Mouse (Mus musculus): ENCODE data around the gene Mtf1. TPM values are rescaled to one million over a fixed set of nuclear protein-coding genes. Genes with fewer than 3 reads are reported as not detected.
A peak's percentile ranks its signal among the peaks of the same experiment; 100 is the strongest.

Gene Mtf1
- total RNA-seq, 2 experiments from 2014 or later, result 22.8 to 24.5 TPM

DNA sequence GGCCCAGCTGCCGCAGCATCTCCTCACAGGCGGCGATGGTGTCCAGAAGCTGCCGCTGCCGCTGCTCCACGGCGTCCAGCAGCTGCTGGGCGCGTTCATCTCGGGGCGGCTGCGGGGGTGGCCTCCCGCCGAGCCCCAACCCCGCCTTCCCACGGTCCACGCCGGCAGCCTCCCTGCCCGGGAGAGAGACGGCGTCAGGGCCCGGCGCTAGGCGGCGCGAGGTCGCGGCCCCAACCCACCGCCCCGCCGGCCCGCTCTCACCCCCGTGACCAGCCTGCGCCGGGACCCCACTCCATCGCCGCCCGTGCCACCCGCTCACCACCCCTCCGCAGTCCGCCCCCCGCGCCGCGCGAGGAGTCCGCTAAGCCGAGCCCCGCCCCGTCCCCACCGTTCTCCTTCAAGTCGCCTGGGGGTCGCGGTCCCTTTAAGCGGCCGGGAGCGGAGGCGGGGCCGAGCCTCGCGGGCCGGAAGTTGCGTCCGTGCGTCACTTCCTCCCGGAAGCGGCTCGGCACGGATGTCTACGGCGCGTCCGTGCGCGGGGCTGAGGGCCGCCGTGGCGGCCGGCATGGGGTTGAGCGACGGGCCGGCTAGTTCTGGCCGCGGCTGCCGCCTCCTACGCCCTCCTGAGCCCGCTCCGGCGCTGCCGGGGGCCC is 48.5 kb downstream of the Mtf1 start, which contains the start of gene Yrdc:
TSS of gene Yrdc (plus strand) at position 419 of the 653 bp plus-strand sequence.
- peak; percentile 87 for ATAC-seq (ENCODE audit: poor library complexity, severe bottlenecking)

DNA sequence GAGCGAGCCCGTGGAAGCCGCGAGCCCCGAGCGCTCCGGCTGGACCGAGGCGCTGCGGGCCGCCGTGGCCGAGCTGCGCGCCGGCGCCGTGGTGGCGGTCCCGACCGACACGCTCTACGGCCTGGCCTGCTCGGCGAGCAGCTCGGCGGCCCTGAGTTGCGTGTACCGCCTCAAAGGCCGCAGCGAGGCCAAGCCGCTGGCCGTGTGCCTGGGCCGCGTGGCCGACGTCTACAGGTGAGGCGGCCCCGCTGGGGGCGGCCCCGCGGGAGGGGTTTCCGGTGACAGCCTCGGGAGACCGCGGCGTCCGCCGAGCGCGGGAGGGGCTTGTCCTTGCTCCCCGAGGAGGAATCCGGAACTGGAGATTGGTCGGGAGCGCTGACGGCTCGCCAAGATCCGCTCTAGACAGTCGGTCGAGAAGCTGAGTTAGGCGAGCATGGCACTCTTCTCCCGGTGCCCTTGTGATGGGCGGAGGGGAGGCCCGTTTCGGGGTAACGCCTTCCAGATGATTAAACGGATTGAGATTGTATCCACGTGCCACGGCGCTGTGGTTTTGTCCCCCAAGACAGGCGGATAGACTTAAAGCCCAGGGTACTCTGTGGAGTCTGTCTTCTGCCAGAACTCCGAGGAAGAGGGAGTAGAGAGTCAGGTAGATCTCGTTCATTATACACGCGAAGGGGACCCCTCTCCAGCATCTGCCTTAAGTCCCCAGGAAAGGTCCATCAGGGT is 49.2 kb downstream of the Mtf1 start, which contains the start of gene 1110065P20Rik:
TSS of gene 1110065P20Rik (minus strand) at position 264 of the 726 bp plus-strand sequence.
- peak; percentile 64 for ATAC-seq (ENCODE audit: poor library complexity, severe bottlenecking)

DNA sequence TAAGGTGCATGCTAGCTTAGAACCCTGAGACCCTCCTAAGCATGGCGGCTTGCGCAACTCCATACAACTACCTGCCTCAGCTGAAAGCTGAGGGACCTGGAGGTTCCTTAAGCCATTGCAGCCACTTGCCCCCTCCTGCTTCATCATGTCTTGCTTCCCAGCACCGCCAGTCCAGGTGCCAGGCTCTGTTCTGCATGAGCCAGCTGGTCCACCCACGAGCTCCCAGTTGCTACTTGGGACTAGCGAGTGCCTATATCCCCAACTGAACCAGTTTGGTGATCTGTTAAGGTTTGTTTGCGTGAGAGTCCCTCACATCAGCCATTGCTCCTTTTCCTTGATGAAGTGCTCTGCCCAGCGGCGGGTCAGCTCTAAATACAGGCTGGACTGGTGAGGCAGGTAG is 54.4 kb downstream of the Mtf1 start:
- ATAC-seq (ENCODE audit: poor library complexity, severe bottlenecking), result no peak

DNA sequence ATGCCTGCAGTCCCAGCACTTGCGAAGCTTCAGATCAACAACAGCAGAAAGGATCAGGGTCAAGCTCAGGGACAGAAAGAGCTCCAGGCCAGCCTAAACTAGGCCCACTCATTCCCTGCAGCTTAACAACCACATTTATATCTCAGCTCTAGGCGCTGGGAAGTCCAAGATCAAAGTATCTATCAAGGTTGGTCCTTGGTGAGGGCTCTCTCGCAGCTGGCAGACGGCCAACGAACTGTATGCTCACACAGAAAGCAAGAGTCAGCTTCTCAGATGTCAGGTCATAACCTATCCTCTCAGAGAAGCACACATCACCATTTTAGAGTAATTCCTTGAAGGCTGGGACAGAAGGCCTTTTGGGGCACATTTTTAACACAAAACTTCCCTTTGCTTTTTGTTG is 56.5 kb downstream of the Mtf1 start:
- ATAC-seq (ENCODE audit: poor library complexity, severe bottlenecking), result no peak

DNA sequence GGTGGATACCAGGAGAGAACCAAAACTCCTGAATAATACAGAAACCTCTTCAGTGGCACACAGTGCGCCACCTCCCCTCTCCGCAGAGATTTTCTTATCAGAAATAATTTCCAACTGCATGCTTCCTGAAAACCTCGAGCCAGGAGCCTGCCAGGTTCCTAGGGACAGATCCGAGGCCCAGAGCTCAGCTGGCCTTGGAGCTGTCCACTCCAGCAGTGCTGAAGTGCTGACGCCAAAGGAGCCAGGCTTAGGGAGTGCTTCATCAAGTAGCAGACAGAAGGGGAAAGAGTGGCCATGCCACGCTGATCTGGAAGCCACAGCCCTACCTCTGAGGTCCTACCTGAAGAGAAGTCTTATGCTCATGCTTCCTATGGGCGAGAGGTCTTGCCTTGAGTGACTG is 58.5 kb downstream of the Mtf1 start:
- ATAC-seq (ENCODE audit: poor library complexity, severe bottlenecking), result peak; percentile 56; the same call in 1 of the 2 replicates

DNA sequence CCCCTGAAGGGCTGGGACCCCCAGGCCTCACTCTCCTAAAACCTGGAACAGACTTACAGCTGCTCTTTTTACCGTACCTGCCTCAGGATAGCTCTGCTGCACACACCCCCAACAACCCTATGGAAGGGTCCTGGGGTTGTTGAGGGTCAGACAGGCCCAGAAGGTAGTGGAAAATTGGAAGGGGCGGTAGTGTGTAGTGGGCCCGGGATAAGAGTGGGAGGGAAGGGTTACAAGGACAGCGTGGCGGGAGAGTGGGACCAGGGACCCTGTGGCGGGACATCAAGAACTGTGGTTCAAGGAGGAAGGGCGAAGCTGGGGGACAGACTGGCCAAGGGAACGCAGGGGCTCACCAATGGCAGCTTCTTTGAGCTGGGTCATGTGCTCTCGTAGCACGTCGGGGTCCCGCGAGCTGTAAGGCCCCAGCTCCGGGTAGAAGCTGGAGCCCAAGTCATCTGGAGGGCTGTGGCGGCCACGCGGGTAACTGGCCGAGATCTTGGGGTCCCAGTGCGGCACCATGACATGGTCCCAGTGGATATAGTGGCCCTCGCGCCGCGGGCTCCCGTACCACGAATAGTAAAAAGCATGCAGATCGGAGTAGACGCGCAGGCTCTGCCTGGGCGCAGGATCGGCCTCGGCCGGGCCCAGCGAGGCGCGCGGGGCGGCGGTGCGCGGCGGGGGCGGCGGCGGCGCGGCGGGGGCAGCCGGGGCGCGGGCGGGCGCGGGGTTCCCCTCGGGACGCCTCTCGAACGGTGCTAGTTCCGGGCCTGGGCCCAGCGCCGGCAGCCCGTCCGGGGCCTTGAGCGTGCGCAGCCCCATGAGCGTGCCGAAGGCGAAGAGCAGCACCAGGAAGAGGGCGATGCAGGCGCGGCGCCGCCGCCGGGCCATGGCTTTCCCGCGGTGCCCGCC is 59.6 kb downstream of the Mtf1 start, which contains the start of gene Maneal:
TSS of gene Maneal (minus strand) at position 889 of the 906 bp plus-strand sequence.
- ATAC-seq (ENCODE audit: poor library complexity, severe bottlenecking), result no peak

DNA sequence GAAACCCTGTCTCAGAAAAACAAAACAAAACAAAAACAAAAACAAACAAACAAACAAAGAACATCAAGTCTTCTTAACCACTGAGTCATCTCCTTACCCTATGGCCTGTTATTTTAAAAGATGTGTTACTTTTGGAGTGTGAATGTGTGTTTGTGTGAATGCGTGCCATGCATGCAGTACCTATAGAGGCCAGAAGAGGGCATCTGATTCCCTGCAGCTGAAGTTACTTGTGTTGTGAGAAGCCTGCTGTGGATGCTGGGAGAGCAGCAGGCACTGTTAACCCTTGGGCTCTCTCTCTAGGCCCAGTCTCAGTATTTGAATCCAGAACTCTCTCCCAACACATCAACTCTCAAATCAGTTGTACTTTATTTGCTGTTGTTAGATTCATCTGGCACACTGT is 70.8 kb downstream of the Mtf1 start:
- ATAC-seq (ENCODE audit: poor library complexity, severe bottlenecking), result no peak

DNA sequence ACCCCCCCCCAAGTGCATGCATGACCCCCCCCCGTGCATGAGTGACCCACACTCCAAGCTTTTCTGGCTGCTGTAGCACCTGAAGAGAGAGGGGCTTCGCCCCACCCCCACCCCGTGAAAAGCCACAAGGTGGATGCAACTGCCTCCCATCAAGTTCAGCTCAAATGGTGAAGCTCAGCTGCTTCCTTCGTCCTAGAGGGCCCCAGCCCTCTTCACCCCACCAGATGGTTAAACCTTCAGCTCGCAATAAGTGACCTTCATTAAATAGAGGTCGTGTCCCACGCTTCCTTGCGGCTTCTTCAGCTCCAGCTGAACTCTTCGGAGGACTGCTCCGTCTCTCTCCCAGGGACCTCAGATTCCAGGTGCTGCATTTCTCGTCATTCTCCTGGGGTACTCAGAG is 78.7 kb downstream of the Mtf1 start, which contains the start of gene Epha10:
TSS of gene Epha10 (plus strand) at position 301 of the 400 bp plus-strand sequence.
- ATAC-seq (ENCODE audit: poor library complexity, severe bottlenecking), result no peak

DNA sequence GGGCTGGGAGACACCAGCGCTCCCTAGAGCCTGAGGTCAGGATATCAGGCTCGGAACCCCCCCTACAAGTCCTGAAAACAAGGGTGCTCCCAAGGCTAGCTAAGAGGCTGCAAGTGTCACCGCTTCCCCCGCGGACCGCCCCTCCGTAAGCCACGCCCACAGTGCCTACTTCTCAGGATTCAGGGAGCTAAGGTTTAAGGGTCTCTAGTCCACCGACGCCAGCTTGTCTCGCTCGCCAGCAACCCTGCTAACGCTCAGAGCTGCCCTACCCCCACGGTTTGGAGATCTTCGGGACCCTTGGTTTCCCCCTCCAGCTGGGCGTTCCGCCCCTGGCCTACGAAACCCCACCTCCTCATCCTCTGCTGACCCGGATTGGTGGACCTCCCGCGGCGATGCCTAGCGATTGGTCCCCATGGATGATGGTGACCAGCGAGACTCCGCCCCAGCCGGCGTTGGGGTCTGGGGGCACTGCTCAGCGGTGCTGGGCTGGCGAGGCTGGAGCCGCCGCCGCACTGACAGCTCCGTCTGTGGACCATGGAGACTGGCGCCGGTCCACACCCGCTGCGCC is 79.5 kb downstream of the Mtf1 start:
- ATAC-seq (ENCODE audit: poor library complexity, severe bottlenecking), result no peak

DNA sequence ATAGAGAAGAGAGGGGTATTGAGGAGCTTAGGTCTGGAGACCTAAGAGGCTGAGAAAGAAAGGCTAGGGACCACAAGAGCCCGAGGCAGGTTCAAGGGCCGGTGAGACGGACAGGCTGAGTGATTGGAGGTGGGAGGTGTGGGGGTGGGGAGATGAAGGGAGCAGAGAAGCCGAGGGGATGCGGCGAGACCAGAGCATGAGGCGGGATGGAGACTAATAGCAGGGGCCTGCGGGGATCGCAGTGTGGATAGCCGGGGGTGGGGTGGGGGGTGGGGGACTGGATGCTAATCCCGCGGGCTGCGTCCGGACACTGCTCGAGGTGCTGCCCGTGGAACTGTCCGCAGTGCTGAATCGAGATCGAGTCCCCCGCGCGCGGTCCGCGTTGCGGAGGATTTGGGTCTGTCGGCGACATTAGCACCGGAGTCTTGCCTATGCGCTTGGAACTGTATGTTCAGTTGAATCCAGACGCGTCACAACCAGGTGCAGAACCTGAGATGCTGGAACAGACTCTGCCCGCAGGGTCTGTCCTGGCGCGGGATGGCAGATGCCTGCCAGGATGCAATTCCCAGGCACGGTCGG is 80.3 kb downstream of the Mtf1 start:
- no peak for ATAC-seq (ENCODE audit: poor library complexity, severe bottlenecking)

DNA sequence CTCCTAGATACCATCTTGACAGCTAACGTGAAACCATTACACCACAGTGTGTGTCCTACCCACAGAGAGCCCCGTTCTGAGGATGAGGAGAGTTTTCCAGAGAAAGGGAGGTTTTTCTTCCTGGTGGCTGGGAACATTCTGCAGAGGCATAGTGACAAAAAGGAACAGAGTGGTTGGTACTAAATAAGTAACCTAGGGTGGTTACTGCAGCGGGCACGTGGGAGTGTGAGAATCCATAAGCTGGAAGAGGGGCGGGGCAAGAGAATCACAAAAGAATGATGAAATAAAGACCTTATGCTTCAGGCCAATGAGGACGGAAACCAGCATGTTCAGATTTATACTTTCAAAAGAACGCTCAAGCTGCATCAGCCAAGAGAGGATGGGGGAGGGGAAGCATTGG is 86.8 kb downstream of the Mtf1 start:
- no peak for ATAC-seq (ENCODE audit: poor library complexity, severe bottlenecking)

DNA sequence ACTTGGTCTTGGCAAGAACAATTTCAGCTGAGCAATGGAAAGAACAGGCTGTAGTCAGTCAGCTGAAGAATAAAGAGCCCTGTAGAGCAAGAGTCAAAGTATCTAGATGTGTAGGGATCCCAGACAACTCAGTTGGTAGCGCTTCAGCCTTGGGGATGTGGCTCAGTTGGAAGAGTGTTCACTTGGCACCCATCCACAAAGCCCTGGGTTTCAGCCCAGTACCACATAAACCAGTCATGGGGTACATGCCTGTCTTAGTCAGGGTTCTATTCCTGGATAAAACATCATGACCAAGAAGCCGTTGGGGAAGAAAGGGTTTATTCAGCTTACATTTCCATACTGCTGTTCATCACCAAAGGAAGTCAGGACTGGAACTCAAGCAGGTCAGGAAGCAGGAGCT is 88.0 kb downstream of the Mtf1 start:
- ATAC-seq (ENCODE audit: poor library complexity, severe bottlenecking), result no peak

DNA sequence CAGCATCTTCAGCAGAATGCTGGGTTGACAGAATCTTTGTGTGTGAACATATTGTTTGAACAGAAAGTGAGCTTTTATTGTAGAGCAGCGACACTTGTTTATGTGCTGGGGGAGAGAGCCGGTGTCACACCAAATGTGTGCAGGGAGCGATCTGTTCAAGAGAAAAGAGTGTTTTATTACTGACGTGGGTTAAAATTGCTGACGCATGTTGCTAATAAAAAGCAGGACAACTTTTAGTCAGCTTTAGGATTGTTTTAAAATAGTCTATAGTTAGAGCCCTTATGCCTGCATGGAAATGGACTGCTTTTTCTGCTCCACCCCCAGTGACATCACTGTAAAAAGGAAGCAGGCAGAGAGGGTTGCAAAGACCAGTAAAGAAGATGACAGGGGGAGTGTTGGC is 88.9 kb downstream of the Mtf1 start:
- ATAC-seq (ENCODE audit: poor library complexity, severe bottlenecking), result no peak

DNA sequence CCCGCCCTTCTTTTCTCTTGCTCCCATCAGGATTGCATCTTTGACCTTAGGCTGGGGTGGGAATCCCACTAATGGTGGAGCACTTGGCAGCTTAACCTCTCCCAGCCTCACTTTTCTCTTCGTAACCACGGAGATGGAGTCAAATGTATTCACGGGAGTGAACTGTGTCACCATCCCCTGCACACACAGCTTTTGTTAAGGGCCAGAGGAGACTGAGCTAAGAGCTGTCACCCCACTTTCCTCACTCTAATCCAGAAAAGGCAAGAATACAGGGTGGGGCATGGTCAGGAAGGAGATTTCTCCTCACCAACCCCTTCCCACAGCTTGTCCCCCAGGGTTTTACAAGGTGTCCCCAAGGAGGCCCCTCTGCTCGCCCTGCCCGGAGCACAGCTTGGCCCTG is 91.9 kb downstream of the Mtf1 start:
- no peak for ATAC-seq (ENCODE audit: poor library complexity, severe bottlenecking)

DNA sequence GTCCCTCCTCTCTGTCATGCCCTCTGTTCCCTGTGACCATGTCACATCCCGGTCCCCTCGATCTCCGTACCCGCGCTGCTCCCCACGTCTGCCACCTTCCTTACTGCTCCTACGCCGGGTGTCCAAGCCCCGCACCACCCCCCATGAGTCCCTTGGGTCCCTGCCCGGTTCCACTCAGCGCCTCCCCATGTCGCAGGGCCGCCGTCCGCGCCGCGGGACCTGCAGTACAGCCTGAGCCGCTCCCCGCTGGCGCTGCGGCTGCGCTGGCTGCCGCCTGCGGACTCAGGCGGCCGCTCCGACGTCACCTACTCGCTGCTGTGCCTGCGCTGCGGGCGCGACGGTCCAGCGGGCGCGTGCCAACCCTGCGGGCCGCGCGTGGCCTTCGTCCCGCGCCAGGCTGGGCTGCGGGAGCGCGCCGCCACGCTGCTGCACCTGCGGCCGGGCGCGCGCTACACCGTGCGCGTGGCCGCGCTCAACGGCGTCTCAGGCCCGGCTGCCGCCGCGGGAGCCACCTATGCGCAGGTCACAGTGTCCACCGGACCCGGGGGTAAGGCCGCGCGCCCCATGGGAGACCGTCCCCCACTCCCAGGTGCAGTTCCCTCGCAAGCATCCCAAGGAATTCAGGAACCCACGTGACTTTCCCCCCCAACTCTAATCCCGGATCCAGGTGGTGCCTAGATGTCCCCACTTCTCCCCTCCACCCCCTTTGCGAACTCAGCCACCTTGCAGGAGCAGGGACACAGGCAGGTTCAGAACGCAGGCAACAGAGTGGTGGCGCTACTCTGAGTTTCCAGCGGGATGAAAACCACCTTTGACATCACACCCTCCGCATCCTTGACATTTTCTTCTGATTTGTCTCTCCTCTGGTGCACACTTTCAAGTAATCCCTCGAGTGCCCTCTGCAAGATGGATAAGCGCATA is 92.9 kb downstream of the Mtf1 start:
- ATAC-seq (ENCODE audit: poor library complexity, severe bottlenecking), result no peak

DNA sequence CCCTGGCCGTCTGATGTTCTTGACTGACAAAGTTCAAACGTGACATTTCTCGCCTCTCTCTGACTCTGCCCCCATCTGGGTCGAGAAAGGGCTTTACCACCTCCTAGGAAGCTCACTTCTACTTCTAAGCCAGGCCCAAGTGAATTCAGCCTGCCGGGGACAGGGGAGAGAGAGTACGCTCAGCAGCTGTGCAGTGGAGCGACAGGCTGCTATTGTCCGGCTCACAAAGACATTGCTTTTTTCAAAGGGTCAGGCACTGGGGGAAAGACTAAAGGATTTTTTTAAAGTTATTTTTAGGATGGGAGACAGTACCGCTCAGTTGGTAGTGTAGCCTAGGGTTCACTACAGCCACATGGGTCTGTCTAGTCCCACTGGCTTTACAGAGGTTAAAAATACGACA is 96.5 kb downstream of the Mtf1 start:
- no peak for ATAC-seq (ENCODE audit: poor library complexity, severe bottlenecking)
